Mouse (Mus musculus) midbrain, postnatal 0 days (tissue): ENCODE data around the gene Gm32717. TPM values are rescaled to one million over a fixed set of nuclear protein-coding genes. Genes with fewer than 3 reads are reported as not detected.

Source experiments
- polyA plus RNA-seq: library from polyadenylated mRNA; unstranded; fragments of >200 nt; fragmentation: Nextera tagmentation; extraction: Ambion mirVana; gene quantifications from 2 replicates; pipeline ENCODE4 v1.2.1, GENCODE M21; 2015
- total RNA-seq: library from RNA; depleted of rRNA; stranded (reverse); fragments of >200 nt; gene quantifications from 2 replicates; pipeline ENCODE4 v1.2.3, GENCODE M21; 2014; rRNA removed

Gm32717 gene
- total and polyA plus RNA-seq, 2 experiments from 2014 or later: 0.11 to 0.20 TPM

Other genes starting within 250 kb of the Gm32717 start
- 22.7 and 32.9 TPM in 2 replicates for gene Mdm1, start 99.0 kb downstream of the Gm32717 start, total RNA-seq
- 15.8 and 19.1 TPM in 2 replicates for gene Mdm1, start 99.0 kb downstream of the Gm32717 start, polyA plus RNA-seq
- gene Il22, start 35.8 kb downstream of the Gm32717 start, total RNA-seq: not detected in 2 replicates
- 0.71 and 0.72 TPM in 2 replicates for gene Il22, start 35.8 kb downstream of the Gm32717 start, polyA plus RNA-seq
- 0.11 and 0.24 TPM in 2 replicates for gene Gm32802, start 17.9 kb upstream of the Gm32717 start, total RNA-seq
- 0.20 TPM in 1 of 2 replicates, not detected in the other for gene Gm32802, start 17.9 kb upstream of the Gm32717 start, polyA plus RNA-seq
- gene Iltifb, start 54.3 kb upstream of the Gm32717 start, total RNA-seq: 1.4 and 1.7 TPM in 2 replicates
- gene Iltifb, start 54.3 kb upstream of the Gm32717 start, polyA plus RNA-seq: 2.1 and 2.9 TPM in 2 replicates
- gene Gm9040, start 86.2 kb upstream of the Gm32717 start, total RNA-seq: not detected in 2 replicates
- gene Gm9040, start 86.2 kb upstream of the Gm32717 start, polyA plus RNA-seq: 0.06 TPM in 1 of 2 replicates, not detected in the other
- not detected in 2 replicates for gene Gm9044, start 91.6 kb upstream of the Gm32717 start, total RNA-seq
- gene Gm9044, start 91.6 kb upstream of the Gm32717 start, polyA plus RNA-seq: 0.06 TPM in 1 of 2 replicates, not detected in the other
- not detected in 2 replicates for gene Gm9045, start 97.1 kb upstream of the Gm32717 start, total RNA-seq
- gene Gm9045, start 97.1 kb upstream of the Gm32717 start, polyA plus RNA-seq: not detected in 2 replicates
- gene Gm9046, start 102.5 kb upstream of the Gm32717 start, total RNA-seq: not detected in 2 replicates
- gene Gm9046, start 102.5 kb upstream of the Gm32717 start, polyA plus RNA-seq: not detected in 2 replicates
- gene Gm9048, start 107.9 kb upstream of the Gm32717 start, total RNA-seq: not detected in 2 replicates
- gene Gm9048, start 107.9 kb upstream of the Gm32717 start, polyA plus RNA-seq: 0.13 TPM in 1 of 2 replicates, not detected in the other
- not detected in 2 replicates for gene Gm9049, start 113.3 kb upstream of the Gm32717 start, total RNA-seq
- not detected in 2 replicates for gene Gm9049, start 113.3 kb upstream of the Gm32717 start, polyA plus RNA-seq
- gene Ifng, start 200.3 kb upstream of the Gm32717 start, total RNA-seq: not detected in 2 replicates
- gene Ifng, start 200.3 kb upstream of the Gm32717 start, polyA plus RNA-seq: not detected in 2 replicates